Mouse (Mus musculus) lung, postnatal 0 days (tissue): Measurements from ENCODE around the gene Aim2.

ENCODE experiments used
- CTCF ChIP-seq: IDR thresholded peaks from 2 replicates; pipeline ENCODE4 v1.5.1; 2016; ENCODE audit warnings: antibody characterized with exemption, mild to moderate bottlenecking
- EP300 ChIP-seq: IDR thresholded peaks from 2 replicates; pipeline ENCODE4 v1.6.1; 2016; ENCODE audit warnings: antibody characterized with exemption, mild to moderate bottlenecking, control low read depth

GRCm38 (mm10) chr1:173357799-173358198 lies 7.1 kb downstream of the Aim2 start:
- TF ChIP-seq EP300 (no peak), CTCF (no peak)
